Mouse (Mus musculus) intestine, embryonic 16.5 days (tissue): ENCODE data around the gene Aff1. TPM values are rescaled to one million over a fixed set of nuclear protein-coding genes. Genes with fewer than 3 reads are reported as not detected.

Source experiments
- ATAC-seq: fragments of 200-750 bp; cut with Nextera tagmentation; 2 replicates; pipeline ENCODE4 v1.8.0; 2017; ENCODE audit warnings: moderate TSS enrichment, moderate library complexity
- H3K27ac ChIP-seq: fragments of 300-500 bp; sonication (generic); 2 replicates; pipeline ENCODE4 v1.5.1; 2014; ENCODE audit warnings: mild to moderate bottlenecking, low read length
- H3K27me3 ChIP-seq: fragments of 300-500 bp; sonication (generic); replicated peaks from 2 replicates; pipeline ENCODE4 v1.6.1; 2014; ENCODE audit warnings: low read length, control low read depth, mixed read lengths; ENCODE audit not compliant: control insufficient read depth, insufficient read depth
- H3K36me3 ChIP-seq: fragments of 300-500 bp; sonication (generic); 2 replicates; pipeline ENCODE4 v1.6.1; 2014; ENCODE audit warnings: low read length, control low read depth; ENCODE audit not compliant: control insufficient read depth, insufficient read depth
- H3K4me1 ChIP-seq: fragments of 300-500 bp; sonication (generic); 2 replicates; pipeline ENCODE4 v1.6.1; 2014; ENCODE audit warnings: low read length, control low read depth, mixed read lengths; ENCODE audit not compliant: control insufficient read depth, insufficient read depth
- H3K4me2 ChIP-seq: fragments of 300-500 bp; sonication (generic); 2 replicates; pipeline ENCODE4 v1.6.1; 2014; ENCODE audit warnings: low read depth, low read length, control low read depth
- H3K4me3 ChIP-seq: fragments of 300-500 bp; sonication (generic); 2 replicates; pipeline ENCODE4 v1.5.1; 2014; ENCODE audit warnings: mild to moderate bottlenecking, low read length
- H3K9ac ChIP-seq: fragments of 300-500 bp; sonication (generic); 2 replicates; pipeline ENCODE4 v1.6.1; 2014; ENCODE audit warnings: low read depth, low read length
- H3K9me3 ChIP-seq: fragments of 300-500 bp; sonication (generic); 2 replicates; pipeline ENCODE4 v1.6.1; 2016; ENCODE audit warnings: low read length, control low read depth; ENCODE audit not compliant: control insufficient read depth
- WGBS: fragments of 180-500 bp; shearing (Covaris S2); extraction: QIAGEN DNeasy Blood & Tissue Kit; methylation state at CpG from one replicate; pipeline ENCODE4 v1.1.7; 2014; 5-methylcytosine and 5-hydroxymethylcytosine counted together
- polyA plus RNA-seq: library from polyadenylated mRNA; unstranded; fragments of >200 nt; fragmentation: Nextera tagmentation; extraction: Ambion mirVana; gene quantifications from 2 replicates; pipeline ENCODE4 v1.2.1, GENCODE M21; 2015

Aff1 gene
- polyA plus RNA-seq, 1 experiment from 2014 or later, result 3.9 TPM

DNA sequence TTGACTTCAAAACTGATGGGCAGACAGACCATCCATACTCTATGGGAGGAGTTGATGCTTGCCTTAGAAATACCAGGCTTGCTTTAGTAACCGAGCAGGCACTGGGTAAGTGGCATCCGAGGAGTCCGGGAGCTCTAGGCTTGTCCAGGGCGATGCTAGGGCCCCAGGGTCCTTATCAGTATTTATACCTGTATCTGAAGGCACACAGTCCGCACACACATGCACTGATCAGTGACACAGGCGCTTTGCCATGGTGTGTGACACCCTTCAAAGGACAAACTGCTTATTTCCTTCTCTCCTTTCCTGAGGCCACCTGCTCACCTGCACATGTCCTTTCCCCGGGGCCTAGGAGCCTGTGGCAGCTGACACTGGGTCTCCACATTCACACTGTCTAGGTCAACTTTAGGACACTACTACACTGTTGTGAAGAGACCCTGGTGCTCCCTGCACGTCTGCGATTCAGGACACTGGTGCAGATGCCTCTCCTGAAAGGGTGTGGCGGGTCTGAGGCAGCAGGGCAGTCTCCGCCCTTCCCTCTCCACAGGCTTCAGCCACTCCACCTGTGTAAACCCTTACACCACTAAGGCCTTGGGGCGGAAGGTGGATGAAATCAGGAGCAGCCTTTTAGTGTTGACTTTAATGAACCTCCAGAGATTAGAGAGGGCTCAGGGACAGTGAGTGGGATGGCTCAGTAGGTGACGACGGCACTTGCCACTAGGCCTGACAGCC lies 163.5 kb downstream of the Aff1 start:
- Histone ChIP-seq H3K9ac (no peak overlapping the region), H3K27me3 (no peaks in the 10 kb centered on the region), H3K9me3 (no peaks in the 10 kb centered on the region), H3K4me2 (no peak overlapping the region), H3K4me1 (no peaks in the 10 kb centered on the region), H3K36me3 (0 out of 2 replicates have a peak, but pooled peaks cover 3% of the 10 kb centered on the region), H3K4me3 (no peak overlapping the region), H3K27ac (no peak overlapping the region)
- WGBS, result 75% methylated on average over 14 of the region's 14 CpGs
- peak; percentile 62 for ATAC-seq

DNA sequence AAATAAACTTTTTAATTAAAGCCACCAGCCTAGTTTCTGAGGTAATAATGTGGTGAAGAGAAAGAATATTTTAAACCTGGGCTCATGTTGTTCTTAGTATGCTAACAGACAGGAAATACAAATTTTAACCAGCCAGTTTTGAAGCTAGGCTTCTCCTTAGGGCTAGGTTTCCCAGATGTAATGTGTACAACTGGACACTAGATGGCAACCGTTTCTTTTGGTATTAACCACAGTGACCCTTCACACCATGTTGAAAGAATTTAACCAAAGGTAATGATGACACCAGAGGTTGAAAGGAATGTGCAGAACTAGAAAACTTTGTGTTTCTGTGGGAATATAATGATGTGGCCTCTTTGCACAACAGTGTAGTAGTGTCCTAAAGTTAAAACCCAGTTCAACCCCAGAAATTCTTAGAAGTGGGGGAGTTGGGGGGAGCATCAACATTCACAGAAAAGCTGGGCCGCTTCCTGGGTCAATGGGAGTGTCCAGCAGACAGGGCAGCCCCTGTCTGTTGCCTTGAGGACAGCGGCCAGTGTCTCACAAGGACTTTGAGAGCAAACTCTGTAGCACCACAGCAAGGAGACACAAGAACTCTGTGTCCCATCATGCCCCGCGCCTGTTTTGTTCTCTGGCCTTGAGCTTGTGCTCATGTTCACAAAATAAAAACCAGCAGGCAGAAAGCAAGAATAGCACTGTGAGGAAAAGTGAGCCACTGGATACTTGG lies 164.3 kb downstream of the Aff1 start:
- Histone ChIP-seq H3K27me3 (no peaks in the 10 kb centered on the region), H3K4me2 (no peak overlapping the region), H3K4me3 (no peak overlapping the region), H3K9ac (no peak overlapping the region), H3K9me3 (no peaks in the 10 kb centered on the region), H3K36me3 (0 out of 2 replicates have a peak, but pooled peaks cover under 1% of the 10 kb centered on the region), H3K27ac (no peak overlapping the region), H3K4me1 (no peaks in the 10 kb centered on the region)
- peak; percentile 70 for ATAC-seq
- 63% methylated on average over 5 of the region's 5 CpGs for WGBS

DNA sequence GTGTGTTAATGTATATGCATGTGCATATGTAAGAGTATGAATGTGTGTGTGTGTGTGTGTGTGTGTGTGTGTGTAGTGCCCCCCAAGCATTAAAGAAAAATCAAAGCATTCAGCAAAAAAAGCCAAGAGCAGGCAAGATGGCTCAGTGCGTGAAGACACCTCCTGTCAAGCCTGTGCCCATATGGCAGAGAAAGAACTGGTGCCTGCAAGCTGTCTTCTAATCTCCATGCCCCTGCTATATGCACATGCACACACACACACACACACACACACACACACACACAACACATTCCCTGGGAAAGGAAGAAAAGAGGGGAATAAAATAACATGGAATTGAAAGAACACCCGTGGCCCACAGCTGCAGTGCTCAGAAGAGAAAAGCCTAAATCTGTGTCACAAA lies 165.0 kb downstream of the Aff1 start:
- ATAC-seq, result no peak
- Histone ChIP-seq H3K9ac (no peak overlapping the region), H3K4me1 (no peaks in the 10 kb centered on the region), H3K36me3 (no peaks in the 10 kb centered on the region), H3K4me3 (no peak overlapping the region), H3K27ac (no peak overlapping the region), H3K9me3 (no peaks in the 10 kb centered on the region), H3K4me2 (no peak overlapping the region), H3K27me3 (no peaks in the 10 kb centered on the region)
- 93% methylated on average over 2 of the region's 2 CpGs for WGBS

DNA sequence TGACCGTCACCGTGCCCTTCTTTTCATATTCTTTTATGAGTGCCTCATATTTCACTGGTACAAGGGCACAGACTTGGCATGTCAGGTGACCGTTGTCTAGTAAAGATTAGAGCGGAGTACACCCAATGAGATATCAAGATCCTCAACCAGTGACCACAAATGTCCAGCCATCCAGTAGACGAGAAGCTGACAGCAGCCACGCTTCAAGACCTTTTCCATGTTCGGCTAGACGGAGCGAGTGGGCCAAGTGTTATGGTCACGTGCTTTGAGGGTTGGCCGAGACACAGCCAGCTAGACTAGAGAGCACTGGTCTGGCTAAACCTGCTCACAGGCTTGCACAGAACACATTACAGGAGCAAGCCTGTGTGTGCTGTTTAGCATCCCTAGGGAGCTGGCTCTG lies 168.4 kb downstream of the Aff1 start:
- Histone ChIP-seq H3K36me3 (no peaks in the 10 kb centered on the region), H3K27ac (no peak overlapping the region), H3K9me3 (no peaks in the 10 kb centered on the region), H3K4me3 (no peak overlapping the region), H3K9ac (no peak overlapping the region), H3K4me2 (no peak overlapping the region), H3K4me1 (no peaks in the 10 kb centered on the region), H3K27me3 (no peaks in the 10 kb centered on the region)
- ATAC-seq, result no peak
- WGBS, result 93% methylated on average over 11 of the region's 11 CpGs

DNA sequence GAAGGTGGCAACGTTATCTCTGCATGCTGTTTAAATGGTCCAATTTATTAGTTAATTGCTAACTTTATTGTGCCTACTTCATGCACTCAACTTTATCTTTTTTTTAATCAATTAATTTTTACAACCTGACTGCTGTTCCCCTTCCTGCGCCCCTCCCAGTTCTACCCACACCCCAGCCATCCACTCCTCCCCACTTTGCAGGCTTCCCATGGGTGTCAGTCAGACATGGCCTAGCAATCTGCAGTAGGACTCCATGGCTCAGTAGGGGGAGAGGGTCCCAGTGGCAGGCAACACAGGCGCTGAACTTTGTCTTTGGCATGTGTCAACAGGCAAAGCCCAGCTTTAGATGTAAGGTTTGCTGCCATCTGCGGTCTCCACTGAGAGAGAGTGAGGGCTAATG lies 171.6 kb downstream of the Aff1 start:
- no peaks in the 10 kb centered on the region for H3K27me3 ChIP-seq
- no peaks in the 10 kb centered on the region for H3K9me3 ChIP-seq
- WGBS, result 66% methylated on average over 4 of the region's 4 CpGs
- no peak overlapping the region for H3K4me3 ChIP-seq
- H3K36me3 ChIP-seq, result no peaks in the 10 kb centered on the region
- no peaks in the 10 kb centered on the region for H3K4me1 ChIP-seq
- no peak overlapping the region for H3K27ac ChIP-seq
- no peak overlapping the region for H3K9ac ChIP-seq
- peak; percentile 67 for ATAC-seq
- no peak overlapping the region for H3K4me2 ChIP-seq

DNA sequence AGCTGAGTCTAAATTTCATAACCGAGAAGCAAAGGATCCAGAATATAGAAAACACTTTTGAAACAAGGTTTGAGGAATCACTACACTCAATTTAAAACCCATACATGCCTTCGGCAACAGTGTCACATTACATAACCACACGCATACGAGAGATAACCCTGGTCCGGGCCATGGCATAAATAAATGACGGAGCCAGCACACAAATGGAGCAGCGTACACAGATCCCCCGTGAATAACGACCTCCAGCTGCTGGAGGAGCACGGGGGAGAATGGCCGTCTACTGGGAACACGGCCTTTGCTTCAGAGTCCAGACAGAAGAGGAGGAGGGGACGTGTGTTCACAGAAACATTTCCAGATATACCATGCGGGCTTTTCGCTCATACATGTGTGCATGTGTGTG lies 197.6 kb downstream of the Aff1 start:
- no peak overlapping the region for H3K4me2 ChIP-seq
- peaks cover 6% of the 10 kb centered on the region for H3K4me1 ChIP-seq
- no peaks in the 10 kb centered on the region for H3K9me3 ChIP-seq
- H3K36me3 ChIP-seq, result no peaks in the 10 kb centered on the region
- H3K27me3 ChIP-seq, result no peaks in the 10 kb centered on the region
- H3K27ac ChIP-seq, result no peak overlapping the region
- no peak overlapping the region for H3K4me3 ChIP-seq
- WGBS, result 54% methylated on average over 15 of the region's 15 CpGs
- no peak for ATAC-seq
- no peak overlapping the region for H3K9ac ChIP-seq

DNA sequence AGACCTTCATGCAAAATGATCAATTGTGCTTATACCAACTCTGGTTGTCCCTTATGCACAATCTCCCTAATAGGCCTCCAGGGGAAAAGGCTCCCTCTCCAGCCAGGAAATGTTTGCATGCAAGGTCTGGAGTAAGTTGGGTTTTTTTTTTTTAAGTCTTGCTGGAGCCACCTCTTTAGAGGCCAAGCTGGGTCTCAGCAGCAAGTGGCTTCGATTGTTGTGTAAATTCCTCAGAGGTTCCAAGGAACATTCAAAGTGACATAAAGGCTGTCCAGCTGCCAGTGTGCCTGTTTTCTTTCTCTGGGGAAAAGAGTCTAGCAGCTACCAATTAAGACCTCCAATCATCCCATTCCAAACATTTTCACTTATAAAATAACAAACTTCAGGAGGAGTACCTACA lies 206.1 kb downstream of the Aff1 start:
- no peak overlapping the region for H3K4me3 ChIP-seq
- H3K9me3 ChIP-seq, result no peaks in the 10 kb centered on the region
- ATAC-seq, result no peak
- no peaks in the 10 kb centered on the region for H3K36me3 ChIP-seq
- H3K4me2 ChIP-seq, result no peak overlapping the region
- WGBS, result 24% methylated on average over 1 of the region's 1 CpGs
- H3K27me3 ChIP-seq, result no peaks in the 10 kb centered on the region
- H3K4me1 ChIP-seq, result peaks cover 3% of the 10 kb centered on the region; the same call in 1 of the 2 replicates
- no peak overlapping the region for H3K9ac ChIP-seq
- H3K27ac ChIP-seq, result no peak overlapping the region

Other genes starting within 250 kb of the Aff1 start
- gene Slc10a6, start 63.0 kb upstream of the Aff1 start, polyA plus RNA-seq, result 0.67 and 0.84 TPM in 2 replicates
- not detected in 2 replicates for gene 1700016H13Rik, start 36.4 kb upstream of the Aff1 start, polyA plus RNA-seq
- 6.7 and 7.3 TPM in 2 replicates for gene Klhl8, start 218.9 kb downstream of the Aff1 start, polyA plus RNA-seq